Mouse (Mus musculus) c-Kit-positive CD71-positive TER-119-negative erythroid progenitor cells, embryonic 14.5 days (primary cell): Measurements from ENCODE around the gene Mrps5.

Experiments used
- DNase-seq: peaks from one replicate; pipeline ENCODE4 v3.0.0-alpha.2; 2013; ENCODE audit warnings: low read depth

Gene Mrps5

GRCm38 (mm10) chr2:127619311-127619710 is 32.3 kb downstream of the Mrps5 start:
- DNase-seq, result no peak

GRCm38 (mm10) chr2:127622065-127622464 is 35.0 kb downstream of the Mrps5 start:
- no peak for DNase-seq

DNA sequence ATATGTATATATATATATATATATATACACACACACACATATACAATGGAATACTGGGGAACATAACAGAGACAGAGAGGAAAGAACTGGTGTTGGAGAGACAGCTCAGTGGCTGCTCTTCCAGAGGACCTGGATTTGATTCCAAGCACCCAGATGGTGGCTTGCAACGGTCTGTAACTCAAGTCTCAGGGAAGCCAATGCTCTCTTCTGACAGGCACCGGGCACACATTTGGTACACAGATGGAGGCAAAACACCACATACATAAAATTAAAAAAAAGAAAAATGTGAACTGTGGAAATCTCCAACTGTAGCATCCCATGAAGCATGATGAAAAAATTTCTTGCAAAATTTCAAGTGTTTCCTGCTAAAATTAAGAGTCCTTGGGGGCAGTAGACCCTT is 37.8 kb downstream of the Mrps5 start:
- no peak for DNase-seq

DNA sequence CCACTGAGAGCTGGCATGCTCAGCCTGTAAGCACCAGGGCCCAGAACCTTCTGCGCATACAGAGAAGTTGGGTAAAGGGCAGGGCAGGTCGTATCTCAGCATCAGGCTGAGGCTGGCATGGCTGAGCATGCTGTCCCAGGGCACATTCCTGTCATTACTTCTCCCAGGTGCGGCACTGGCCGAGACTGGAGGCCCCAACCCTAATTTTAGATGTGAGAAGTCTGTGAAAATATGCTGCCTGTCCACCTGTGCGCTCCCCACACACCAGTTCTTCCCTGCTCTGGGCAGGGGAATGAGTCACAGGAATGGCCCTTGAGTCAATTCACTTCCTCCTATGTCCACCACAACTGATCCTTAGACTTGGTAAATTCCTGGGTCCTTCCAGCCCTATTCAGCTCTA is 38.6 kb downstream of the Mrps5 start:
- no peak for DNase-seq

- DNase-seq, result no peak
These were observed 40.3 kb downstream of the Mrps5 start for GRCm38 (mm10) chr2:127627354-127627753.

- DNase-seq, result no peak
These were observed 41.1 kb downstream of the Mrps5 start for GRCm38 (mm10) chr2:127627990-127628570.

DNA sequence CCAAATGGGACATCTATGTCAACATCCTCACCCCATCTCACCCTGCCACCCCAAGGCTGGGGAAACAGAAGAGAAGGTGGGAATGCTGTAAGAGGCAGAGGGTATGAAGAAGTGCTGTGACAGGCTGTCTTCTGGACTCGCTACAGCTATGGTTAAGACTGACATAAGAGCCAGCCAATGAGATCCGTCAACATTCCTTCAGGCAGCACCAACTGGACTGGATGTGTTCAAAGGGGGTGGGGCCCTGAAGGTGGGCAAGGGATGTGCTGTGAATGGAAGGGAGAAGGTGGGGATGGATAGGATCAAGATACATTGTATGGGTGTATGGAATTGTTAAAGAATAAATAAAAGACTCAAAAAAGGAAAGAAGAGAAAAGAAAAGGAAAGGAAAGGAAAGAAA is 45.6 kb downstream of the Mrps5 start:
- no peak for DNase-seq

- no peak for DNase-seq
These were observed 48.6 kb downstream of the Mrps5 start for GRCm38 (mm10) chr2:127635581-127635980.

DNA sequence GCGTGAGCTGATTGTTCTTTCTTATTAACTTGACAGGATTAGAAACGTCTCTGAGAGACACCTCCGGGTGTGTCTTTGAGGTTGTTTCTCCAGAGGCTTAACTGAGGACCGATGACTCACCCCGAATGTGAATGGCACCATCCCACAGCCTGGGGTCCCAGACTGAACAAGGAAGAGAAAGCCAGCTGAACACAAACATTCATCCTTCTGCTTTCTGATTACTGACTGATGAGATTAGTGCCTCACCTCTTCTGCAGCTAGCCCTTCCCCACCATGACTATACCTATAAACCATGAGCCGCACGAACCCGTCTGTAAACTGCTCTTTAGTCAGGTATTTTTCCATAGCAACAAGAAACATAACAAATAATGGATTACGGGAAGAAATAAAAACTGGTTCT is 52.0 kb downstream of the Mrps5 start:
- DNase-seq, result no peak

DNA sequence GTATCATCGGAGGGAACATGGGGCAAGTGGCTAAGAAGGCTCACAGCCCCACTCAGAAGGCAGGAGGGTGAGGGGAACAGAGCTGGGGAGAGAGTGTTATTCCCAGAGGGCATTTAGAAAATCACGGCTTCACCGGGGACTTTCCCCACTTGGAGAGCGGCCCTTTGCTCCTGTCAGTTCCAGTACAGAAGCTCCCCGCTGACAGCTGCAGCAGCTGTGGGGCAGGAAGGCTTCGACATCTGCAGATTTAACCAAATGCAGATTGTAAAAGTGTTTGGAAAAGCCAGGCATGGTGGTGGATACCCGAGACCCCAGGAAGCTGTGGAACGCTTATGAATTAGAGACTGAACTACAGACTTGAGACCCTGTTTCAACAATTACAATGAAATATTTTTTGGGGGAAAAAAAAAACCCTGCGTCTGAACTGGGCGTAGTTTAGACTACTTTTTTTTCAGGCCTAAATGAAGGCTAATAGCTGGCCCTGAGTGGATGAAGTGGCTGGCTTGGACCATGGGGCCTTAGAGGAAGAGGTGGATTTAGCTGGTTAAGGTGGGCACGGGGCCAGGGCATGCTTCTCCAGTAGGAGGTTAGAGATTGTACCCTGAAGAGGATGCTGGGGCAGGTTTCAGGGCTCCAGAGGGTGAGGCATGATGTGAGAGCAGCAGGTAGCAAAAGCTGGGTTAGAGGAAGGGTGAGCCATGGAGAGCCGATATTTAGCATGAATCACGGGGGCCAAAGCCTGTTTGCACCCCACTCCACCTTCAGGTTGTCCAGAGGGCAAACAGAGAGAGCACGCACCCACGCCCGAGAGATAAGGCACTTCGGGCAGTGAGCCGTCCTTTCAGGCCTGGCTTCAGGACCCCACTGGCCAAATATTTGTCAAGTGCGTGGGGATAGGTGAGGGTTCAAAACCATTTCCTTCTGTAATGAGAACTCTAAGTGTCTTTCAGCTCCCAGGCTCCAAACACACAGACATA is 57.0 kb downstream of the Mrps5 start:
- no peak for DNase-seq

DNA sequence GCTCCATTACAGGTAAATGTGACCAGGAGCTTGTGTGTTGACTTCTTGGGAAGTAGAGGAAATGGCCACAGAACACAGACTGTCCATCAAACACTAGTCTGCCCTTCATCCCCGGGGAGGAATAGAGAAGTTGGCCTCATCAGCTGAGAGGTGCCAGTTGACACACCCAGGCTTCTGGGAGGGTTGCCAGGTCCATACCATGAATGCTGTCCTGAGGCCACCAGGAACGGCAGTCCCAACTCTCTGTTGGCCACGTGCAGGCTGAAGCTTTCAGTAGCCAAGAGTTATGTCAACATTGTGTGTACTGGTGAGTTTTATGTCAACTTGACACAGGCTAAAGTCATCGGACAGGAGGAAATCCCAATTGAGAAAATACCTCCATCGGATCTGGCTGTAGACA is 59.9 kb downstream of the Mrps5 start:
- DNase-seq, result no peak

DNA sequence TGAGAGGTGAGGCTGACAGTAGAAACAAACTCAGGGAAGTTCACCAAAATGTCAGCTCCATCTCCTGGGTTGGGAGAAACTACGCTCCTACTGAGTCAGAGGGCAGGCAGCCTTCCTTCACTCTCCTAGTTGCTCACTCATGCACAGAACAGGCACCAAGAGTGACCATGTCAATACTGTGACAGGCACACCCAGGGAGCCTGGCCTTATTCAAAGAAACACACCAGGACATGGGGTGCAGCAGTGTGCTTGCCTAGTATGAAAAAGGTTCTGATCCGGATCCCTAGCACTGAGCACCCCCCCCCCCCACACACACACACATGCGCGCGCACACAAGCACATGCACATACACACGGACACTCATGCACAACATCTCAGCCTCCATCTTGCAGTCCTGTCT is 61.1 kb downstream of the Mrps5 start:
- no peak for DNase-seq

DNA sequence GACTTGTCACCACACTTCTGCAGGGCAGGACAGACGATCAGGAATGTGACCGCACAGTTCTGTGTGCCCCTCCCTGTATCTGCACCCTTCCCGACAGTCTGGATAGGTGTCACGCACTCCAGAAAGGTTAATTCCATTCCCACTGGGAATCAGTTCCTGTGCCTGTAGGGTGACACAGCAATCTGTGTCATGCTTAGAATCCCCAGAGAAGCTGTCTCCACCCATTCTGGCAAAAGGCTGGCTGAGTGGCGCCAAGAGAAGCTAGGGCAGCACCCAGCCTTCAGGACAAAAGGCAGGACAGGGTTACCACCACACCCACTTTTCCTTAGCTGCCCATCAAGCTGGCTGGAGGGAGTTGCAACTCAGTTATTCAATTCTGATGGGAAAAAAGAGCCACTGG is 62.9 kb downstream of the Mrps5 start:
- DNase-seq, result no peak

DNA sequence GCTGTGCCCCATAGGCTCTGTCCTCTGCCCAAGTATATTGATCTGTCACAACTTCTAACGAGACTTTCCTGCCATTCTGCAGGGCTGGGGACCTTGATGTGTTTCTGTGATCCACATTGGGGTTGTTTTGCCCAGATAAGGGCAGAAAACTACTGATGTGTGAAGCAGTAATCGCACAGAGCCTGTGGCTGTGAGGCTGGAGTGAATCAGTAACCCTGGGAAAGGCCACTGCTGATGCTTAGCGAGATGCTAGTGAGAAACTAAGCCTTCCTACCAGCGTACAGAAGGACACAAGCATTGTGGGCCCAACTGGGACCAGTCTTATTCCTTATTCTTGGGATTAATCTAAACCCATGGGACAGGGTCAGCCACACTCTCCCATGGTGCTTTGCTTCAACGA is 64.6 kb downstream of the Mrps5 start:
- no peak for DNase-seq

GRCm38 (mm10) chr2:127652335-127652734 is 65.3 kb downstream of the Mrps5 start:
- DNase-seq, result no peak

GRCm38 (mm10) chr2:127652805-127653204 is 65.8 kb downstream of the Mrps5 start:
- no peak for DNase-seq

DNA sequence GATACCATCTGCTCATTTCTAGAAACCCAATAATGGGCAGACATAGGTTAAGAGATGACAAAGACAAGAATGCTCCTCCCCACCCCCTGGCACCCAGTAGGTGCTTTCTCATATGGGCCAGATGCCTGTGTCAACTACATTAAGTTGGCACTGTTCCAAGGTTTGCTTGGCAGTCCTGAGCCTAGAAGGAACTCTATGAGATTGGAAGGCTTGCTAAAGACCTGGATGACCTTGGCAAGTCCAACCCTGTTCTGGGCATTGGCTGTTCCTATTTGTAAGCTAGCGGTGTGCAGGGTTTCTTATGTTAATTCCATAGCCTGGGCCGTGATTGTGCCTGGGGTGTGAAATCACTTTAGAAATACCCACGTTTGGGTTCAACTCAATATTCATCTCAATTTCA is 67.8 kb downstream of the Mrps5 start:
- no peak for DNase-seq

DNA sequence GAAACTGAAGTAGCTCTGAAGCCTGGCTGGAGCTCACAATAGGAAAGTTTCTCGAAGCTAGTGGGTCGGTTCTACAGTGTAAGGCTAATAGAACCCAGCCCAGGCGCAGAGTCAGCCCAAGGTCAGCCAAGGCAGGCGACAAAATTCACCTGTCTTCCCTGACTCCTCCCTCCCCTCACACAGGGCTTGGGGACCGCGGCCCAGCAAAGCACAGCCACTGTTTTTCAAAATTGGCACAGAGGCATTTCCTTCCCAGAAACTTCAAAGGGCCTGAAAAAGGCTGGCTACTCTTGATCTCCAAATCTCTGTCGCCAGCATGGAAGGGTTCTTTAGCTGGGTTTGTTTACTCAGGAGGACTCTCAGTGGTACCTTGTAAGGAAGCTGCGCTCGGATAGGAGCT is 68.4 kb downstream of the Mrps5 start:
- DNase-seq, result no peak

GRCm38 (mm10) chr2:127656086-127656720 is 69.2 kb downstream of the Mrps5 start, which contains the start of gene Mal:
Gene Mal, minus strand, starts transcription at chr2:127656695.
- no peak for DNase-seq
